Mouse (Mus musculus): Measurements from ENCODE around the gene Myh6.
"Not testable (repeated sequence)": the region's sequence is repeated elsewhere in the genome, so short reads cannot be mapped to it uniquely, and the experiment has no call there.

The Myh6 gene

DNA sequence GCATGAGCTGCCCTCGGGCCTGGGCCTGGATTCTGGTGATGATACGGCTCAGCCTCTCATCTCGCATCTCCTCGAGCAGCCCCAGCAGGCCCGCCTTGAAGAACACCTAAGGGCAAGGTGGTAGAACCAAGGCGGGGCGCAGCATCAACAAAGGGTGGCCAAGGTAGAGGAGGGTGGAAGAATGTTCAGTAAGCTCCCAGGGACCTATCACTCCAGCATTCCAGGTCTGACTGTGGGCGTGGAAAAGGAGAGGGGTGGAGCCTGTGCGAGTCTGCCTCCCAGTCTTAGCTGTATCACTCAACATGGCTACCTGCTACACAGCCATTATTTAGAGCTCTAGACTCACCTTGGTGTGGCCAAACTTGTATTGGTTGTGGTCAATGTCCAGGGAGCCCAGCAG is 10.2 kb downstream of the Myh6 start:
- no peak for DNase-seq (ENCODE audit: low spot score)

DNA sequence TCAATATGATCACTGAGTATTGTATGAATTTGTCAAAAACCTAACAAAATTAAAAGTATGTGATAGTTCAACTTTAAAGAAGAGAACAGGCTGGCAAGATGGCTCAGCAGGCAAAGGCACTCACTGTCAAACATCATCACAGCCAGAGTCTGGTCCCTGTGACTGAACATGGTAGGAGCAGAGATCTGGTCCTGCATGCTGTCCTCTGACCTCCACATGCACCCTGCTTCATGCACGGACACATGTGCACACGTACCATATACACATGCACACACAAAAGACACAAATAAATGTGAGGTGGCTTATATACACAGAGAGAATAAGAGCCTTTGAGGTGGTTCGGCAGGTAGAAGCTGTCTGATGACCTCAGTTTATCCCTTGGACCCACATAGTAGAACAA is 11.2 kb downstream of the Myh6 start:
- DNase-seq (ENCODE audit: low spot score): no peak

DNA sequence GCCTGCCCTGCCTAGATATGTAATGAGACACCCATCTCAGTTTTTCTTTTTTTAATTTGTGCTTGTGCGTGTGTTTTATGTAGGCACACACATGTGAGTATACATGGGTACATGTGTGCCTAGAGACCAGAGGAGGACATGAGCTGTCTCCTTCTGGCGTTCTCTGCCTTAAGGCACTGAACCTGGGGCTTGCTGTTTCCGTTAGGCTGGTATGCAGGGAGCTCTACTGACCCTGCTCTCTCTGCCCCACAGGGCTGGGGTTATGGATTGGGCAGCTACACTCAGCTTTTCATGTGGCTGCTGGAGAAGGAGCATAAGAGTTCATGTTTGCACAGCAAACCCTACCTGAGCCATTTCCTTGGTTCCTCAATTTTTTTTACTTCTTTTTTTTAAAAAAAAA is 12.3 kb downstream of the Myh6 start:
- no peak for DNase-seq (ENCODE audit: low spot score)

DNA sequence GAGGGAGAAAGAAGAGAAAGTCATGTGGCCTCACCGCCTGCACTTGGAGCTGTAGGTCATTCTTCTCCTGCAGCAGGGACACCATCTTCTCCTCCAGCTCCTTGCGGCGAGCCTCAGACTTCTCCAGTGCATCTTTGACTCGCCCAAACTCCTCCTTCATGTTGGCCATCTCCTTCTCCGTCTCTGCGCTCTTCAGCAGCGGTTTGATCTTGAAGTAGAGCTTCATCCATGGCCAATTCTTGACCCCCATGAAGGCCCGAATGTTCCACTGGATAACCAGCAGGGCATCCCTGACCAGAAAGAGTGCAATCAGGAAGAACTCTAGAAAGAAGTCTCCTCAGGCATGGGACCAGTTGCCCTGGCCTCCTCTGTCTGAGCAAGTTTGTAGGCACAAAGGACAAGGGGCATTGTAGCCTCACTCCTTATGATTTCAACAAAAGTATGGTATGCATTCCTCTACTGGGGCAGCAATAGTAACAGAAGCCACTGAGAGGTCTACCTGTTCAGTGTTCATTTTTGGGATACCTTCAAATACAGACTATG is 13.0 kb downstream of the Myh6 start:
- no peak for DNase-seq (ENCODE audit: low spot score)

DNA sequence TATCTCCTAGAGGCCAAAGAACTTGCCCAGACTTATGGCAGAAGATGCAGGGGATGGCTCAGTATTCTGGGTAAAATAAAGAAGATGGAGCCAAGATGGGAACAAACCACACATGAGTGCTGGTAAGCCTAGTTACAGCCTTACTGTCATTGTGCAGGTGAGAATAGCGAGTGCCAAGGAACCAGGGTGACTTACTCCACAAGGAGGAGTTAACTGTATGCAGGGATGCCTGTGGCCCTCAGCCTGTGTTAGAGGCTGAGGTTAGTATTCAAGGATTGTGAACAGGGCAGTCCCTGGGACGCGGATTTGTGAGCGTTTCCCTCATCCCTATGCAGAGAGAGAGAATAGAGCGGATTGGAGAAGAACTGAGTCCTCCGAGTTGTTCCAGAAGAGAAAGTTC is 15.1 kb downstream of the Myh6 start:
- no peak for DNase-seq (ENCODE audit: low spot score)

DNA sequence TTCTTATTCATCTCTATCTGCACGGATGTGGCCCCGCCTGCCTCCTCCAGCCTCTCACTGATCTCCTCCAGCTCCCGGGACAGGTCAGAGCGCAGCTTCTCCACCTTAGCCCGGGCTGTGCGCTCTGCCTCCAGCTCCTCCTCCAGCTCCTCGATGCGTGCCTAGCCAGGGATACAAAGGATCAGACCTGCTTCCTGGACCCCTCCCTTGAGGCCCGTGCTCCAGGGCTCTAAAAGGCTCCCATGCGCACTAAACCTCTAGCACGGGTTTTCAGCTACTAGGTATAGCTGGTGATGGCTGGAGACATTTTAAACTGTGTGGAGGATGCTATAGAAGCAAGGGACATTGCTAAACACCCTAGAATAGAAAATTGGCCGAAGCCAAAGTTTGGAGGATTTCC is 16.2 kb downstream of the Myh6 start:
- no peak for DNase-seq (ENCODE audit: low spot score)

DNA sequence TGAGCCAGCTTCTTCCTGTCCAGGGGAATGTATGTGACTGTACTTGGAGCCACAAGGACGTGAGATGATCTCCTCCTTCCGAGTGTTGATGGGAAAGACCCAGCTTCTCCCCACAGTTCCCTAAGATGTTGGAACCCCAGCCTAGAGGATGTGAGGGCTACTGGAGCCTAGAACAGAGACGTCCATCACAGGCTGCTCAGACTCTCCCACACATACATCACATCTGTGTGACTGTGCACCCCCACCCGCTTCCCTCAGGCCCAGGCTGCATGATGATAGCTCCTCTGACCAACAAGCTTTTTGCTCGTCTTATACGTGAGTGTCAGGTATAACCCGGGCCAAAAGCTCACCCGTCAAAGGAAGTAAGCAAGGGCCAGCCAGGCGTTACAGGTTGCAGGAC is 17.9 kb downstream of the Myh6 start:
- no peak for DNase-seq (ENCODE audit: low spot score)

DNA sequence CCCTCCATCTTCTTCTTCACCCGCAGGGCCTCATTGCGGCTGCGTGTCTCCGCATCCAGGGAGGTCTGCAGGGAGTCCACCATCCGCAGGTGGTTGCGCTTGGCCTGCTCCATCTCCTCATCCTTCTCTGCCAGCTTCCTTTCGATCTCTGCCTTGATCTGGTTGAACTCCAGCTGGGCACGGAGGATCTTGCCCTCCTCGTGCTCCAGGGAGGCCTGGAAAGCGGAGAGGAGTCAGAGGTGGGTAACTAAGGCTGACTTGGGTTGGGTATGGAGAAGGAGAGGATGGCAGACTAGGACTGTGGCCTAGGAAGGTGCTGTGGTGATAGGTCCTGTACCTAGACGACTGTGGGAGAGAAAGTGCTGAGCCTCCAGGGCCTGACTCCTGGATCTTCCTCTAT is 19.7 kb downstream of the Myh6 start:
- not testable (repeated sequence) for DNase-seq (ENCODE audit: low spot score)

DNA sequence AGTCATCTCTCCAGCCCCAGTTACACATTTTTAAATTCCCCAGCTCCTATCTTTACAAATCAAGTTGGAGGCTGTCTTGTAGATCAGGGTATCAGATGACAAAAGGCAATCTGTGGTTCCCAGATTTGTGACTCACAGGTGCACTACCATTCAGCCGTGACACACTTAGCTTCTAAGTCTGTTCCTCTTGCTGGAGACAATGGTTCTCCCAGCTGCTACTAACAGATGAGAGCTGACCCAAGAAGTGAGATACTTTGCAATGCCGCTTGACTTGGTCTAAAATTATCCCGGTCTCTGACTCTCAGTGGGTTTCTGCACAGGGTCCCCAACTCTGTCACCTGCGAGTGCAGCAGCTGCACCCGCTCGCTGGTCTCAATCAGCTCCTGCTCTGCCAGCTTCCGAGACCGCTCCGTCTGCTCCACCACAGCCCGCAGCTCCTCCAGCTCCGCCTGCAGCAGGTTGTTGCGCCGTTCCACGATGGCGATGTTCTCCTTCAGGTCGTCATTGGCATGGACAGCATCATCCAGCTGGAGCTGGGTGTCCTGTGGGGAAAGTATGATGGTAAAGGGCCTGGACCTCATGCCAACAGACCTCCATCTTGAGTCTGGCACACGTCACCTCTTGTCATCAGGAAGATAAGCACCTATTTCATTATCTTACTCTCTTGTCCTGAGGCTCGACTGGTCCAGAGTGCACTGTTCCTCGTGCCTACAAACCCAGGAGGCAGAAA is 20.6 kb downstream of the Myh6 start:
- DNase-seq (ENCODE audit: low spot score): no peak

DNA sequence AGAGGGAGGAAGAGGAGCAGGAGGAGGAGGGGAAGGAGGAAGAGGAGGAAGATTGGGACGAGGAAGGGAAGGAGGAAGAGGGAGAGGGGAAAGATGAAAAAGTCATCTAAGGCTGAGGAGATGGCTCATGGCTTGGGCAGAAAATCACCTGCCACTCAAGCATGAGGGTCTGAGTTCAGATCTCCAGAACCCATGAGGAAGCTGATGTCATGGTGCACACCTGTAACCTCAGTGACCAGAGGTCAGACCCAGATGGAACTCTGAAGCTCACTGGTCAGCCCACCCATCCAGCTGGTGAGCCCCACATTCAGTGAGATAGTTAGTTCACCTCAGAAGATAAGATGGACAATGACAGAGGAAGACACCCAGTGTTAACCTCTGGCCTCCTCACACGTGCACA is 21.8 kb downstream of the Myh6 start:
- no peak for DNase-seq (ENCODE audit: low spot score)

DNA sequence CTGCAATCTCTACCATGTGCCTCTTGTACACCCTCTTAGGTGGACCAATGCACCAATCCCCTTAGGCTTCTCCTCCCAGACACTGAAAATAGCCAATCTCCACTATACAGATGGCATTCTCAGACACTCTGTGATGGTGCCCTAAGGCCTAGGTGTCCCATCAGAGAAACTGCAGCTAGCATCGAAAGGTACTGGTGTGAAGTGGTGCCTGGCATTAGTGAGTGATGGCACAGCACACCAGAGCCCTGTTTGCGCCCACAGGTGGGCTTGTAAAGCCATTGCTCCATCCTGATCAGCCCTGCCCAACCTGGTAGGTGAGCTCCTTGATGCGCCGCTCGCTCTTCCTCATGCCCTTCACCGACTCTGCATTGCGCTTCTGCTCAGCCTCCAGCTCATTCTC is 22.8 kb downstream of the Myh6 start:
- DNase-seq (ENCODE audit: low spot score): no peak

DNA sequence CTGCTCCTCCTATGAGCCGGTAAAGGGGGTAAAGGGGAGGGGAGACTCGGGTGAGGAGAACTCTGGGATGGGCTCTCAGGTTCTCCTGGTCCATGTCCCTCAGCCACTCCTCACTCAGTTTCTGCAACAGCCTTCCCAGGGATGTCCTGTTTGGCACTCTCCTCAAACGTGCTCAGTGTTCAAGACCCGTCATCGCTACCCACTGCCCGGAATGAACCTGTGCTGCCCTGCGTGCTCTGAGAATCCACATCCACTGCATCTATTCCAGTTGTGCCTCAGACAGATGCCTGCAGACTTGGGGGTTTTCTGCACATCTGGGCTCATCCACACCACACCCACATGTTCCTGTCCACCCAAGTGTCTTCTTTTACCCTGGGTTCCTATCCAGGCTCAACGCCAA is 24.2 kb downstream of the Myh6 start:
- no peak for DNase-seq (ENCODE audit: low spot score)

DNA sequence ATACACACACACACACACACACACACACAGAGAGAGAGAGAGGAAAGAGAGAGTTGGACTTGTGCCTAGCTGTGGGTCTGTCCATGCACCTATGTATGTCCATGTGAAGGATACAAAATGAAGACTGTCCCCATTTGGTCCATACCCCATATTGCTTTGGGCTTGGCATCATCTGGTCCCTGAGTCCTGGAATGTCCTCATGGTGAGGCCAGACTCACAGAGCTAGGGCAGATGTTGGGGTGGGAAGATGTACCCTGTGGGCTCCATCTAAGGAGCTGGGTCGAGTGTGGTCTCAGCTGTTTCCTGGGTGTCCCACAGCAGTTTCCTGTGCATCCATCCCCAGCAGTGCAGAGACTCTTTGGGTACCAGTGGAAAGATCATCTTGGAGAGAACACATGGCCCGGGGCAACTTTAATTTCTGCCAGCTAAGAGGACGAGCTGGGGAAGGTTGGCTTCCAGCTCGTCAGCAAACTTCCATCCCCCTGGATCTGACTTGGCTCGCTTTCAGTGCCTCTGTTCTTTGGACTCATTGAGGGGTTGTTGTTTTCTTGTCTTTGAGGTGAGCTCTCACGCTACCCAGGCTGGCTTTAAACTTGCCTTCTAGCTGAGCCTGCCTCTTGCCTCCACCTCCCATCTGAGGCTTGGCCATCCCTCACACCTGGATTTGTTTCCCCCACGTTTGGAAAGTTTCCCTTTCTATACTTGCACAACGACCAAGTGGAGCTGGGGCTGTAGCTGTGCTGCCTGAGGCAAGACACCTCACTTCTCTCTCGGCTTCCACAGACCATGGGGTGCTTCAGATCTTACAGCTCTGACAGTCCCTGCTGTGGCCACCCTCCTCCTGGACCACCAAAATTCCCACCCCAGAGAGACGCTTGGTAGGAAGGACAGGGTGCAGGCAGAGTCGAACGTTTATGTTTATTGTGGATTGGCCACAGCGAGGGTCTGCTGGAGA is 25.4 kb downstream of the Myh6 start:
- no peak for DNase-seq (ENCODE audit: low spot score)

DNA sequence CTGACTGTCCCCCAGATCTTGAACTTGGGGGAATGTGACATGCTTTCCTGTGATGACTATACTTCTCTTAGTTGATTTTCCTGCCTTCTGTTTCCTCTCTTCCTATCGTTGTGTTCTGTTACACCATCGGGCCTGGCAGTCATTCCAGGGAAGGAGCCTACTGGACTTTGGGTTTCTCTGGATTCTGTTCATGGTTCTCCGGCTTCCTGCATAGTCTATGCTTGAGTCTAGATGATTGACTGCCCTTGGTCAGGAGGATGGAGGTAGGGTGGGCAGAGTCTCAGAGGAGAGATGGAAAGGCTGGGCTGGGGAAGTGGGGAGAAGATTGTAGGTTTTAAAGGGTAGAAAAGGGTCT is 26.6 kb downstream of the Myh6 start:
- DNase-seq (ENCODE audit: low spot score): no peak

DNA sequence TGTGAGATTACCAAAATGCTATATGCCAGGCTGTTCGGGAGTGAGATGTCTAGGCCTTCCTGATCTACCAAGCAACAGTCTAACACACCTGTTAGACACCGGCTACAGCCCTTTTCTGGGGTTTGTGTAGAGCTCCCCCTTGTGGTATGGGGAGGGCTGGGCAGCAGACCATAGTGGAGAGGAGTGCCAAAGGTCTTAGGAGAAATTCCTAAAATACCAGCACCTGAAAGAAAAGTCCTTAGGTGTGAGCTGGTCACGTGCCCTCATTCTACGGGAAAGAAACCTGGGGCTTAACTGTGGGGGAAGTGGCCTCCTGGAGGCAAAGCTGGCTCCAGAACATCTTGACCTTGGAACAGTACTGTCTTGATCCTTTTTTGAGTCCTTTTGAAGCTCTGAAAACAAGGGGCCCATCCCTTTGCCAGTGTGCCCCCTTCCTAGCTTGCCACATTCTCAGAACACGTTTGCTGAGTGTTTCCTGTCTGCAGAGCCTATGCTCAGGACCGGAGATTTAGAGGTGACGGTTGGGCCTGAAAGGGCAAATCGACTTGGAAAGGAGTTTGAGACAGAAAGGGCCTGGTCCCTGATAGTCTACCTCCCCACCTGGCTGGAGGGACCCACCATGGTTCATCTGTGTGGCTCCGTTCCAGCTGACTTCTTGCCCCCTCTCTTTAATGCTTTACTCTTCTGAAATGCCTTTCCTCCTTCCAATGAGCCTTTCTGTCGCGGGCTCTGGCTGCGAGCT is 27.1 kb downstream of the Myh6 start:
- peak; percentile 52 for DNase-seq (ENCODE audit: low spot score)

DNA sequence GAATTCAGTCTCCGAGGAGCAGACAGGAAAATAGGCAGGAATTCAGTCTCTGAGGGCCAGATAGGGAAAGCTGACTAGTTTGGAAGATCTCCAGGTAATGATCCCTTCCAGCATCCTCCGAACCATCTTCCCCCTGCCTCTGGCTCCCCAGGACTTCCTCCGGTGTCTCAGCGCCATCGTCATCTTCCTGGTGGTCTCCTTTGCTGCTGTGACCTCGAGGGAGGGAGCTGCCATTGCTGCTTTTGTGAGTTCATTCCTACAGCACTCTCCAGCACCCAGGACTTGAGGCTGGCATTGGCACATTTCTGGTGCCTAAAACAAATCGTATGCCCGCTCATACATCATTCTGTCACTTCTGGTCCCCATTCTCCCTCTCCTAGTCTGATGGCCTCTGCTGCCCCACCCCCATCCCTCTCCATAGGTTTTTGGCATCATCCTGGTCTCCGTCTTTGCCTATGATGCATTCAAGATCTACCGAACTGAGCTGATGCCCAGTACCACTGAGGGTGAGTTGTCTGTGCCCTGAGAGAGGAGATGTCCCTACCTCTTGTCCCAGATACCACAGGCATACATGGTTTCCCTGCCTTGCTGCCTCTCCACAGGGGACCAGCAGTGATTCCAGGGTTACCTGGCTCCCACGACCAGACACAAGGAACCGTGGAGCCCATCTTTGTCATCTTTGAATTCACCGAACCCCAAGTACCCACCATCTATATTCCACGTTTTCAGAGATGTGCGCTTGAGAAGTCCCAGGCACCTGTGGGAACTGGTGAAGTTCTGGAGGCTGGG is 28.1 kb downstream of the Myh6 start:
- no peak for DNase-seq (ENCODE audit: low spot score)

DNA sequence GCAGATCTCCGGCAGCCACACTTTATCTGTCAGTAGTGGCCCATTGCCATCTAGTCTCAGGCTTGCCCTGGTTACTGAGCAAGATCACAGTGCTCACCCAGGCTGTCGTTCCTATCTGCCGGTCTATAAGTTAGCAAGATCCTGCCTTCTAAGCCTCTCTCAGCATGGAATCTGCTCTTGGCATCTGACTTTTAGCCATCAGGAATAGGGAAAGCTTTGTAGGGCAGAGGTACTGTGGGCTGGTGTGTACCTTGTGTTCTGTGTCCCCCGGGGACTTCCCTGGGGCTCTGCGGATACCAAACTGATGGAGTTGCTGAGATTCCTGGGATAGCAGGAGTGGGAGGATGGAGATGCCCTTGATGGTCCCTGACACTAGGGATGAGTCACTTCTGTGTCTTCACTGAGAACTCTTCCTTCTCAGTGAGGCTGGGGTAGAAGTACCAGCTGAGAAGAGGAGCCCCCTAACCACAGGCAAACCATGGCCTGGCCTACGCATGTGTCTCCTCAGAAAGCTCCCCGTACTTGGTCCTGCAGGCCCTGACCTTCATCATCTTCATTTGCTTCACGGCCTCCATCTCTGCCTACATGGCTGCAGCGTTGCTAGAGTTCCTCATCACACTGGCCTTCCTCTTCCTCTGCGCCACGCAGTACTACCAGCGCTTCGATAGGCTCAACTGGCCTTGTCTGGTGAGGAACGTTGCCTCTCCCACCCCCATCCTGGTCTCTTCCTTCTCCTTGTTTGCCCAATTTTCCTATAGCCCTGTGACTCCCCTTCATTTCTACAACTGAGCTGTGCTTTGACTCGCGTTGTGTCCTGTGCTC is 29.2 kb downstream of the Myh6 start:
- no peak for DNase-seq (ENCODE audit: low spot score)

DNA sequence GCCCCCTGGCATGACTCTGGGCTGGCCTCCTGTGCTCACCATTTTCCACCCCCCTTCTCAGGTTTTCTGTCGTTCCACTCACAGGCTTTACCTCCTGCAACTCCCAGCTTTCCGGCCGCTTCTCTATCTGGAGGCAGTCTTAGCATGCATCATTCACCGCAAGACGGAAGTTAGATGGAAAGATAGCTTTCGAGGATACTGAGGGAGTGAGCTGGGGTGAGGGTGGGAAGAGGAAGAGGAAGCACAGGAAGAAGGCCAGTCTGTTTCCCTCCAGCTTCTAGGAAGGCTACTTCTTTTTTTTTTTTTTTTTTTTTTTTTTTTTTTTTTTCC is 29.9 kb downstream of the Myh6 start:
- DNase-seq (ENCODE audit: low spot score): no peak

DNA sequence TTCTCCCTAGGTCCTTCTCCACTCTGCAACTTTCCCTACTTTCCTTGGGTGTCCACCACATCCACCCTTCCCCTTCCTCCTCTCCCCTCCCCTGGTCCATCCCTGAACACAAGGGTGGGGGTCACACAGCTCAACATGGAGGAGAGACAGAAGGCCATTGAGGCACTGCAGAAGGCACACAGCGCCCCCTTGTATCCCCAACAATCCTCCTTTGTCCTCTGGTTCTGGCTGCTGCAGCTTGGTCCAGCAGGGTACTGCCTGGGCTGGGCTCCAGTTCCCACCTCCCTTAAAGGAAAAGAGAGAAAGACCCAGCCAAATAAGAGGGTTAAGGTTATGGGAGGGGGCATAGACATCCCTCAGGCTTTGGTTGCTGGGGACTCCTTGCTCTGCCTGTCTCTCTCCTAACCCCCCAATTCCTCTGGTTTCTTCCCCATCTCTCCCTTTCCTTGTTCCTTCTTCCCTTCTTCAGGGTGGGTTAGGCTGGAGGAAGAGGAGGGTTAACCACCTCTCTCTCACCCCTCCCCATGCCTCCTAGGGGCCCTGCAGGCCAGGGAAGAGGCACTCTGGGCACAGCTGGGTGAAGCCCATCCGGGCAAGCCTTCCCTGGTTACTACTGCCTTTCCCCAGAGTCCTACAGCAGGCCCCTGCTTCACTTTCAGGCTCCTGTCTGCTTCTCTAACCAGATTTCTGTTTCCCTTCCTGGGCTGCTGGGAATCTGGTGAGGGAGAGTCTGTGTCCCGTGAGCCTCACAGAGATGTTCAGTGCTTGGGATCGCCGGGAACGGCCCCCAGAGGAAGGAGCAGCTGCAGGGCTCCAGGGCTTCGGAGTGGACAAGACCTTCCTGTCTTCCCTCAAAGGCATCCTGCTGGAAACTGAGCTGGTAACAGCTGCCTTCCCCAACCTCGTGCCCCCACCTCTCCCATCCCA is 30.6 kb downstream of the Myh6 start, which contains the start of gene Cmtm5:
Gene Cmtm5, plus strand, starts transcription at position 358 of the 927 bp plus-strand sequence.
- no peak for DNase-seq (ENCODE audit: low spot score)

DNA sequence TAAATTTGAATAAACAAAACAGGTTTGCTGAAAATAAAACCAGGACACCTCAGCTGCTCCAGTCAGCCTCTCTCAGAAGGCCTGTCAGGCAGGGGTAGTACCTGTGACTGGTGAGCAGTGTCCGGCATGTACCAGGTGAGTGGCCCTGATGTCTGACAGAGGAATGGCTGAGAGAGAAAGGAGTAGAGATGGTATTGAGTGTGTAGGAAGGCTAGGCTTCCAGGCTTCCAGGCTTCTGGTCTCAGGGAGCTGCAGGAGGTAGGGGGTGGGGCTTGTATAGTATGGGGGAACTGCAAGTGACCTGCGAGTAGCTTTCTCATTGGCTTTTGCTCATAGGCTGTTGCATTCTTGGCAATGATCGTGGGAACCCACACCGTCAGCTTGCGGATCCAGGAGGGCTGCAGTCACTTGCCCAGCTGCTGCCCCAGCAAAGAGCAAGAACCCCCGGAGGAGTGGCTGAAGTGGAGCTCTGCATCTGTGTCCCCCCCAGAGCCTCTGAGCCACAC is 34.0 kb downstream of the Myh6 start, which contains the start of gene Il25:
Gene Il25, plus strand, starts transcription at position 51 of the 506 bp plus-strand sequence.
- no peak for DNase-seq (ENCODE audit: low spot score)

Data from c-Kit-positive CD71-positive TER-119-positive erythroid progenitor cells, embryonic 14.5 days (primary cell).